ENCODE assay signal across 8 mouse cellular contexts in the genomic region with DNA sequence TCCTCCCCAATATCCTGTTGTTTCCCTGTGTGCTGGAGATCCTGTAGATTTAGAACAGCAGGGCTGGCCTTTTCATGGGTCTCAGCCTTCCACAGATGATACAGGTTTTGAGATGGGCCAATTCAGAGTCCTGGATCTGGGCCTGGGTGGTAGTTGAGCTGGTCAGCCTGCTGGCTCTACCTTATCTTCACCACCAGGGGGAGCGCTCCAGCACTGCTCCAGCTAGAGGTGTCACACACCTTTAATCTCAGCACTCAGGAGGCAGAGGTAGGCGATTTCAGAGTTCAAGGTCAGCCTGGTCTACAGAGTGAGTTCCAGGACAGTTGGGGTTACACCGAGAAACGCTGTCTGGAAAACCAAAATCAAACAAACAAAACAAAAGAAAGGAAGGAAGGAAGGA.
DNase-seq lines count a peak whose midpoint lies in the region; ATAC-seq and TF ChIP-seq lines count a peak whose summit lies in the region.

No protein-coding gene starts in this region.

- WGBS in heart, embryonic 11.5 days (ENCODE audit: insufficient replicate concordance), result 41% methylated on average over 4 of the region's 4 CpGs
- WGBS in stomach, embryonic 14.5 days, result 57% methylated on average over 4 of the region's 4 CpGs

- no peak for ATAC-seq in heart, embryonic 11.5 days (replicated peaks; ENCODE audit: insufficient number of reproducible peaks, low FRiP score, low TSS enrichment)
- ATAC-seq in stomach, embryonic 14.5 days (ENCODE audit: insufficient number of reproducible peaks, insufficient read depth, low FRiP score, low read depth), result 0 out of 2 replicates have a peak, but pooled peaks have one; percentile 37

- H3K4me1 ChIP-seq in heart, embryonic 11.5 days (ENCODE audit: control insufficient read depth, insufficient read depth, low read length), result peaks cover 22% of the 10 kb centered on the region
- H3K4me1 ChIP-seq in cortical plate, adult 2 months (ENCODE audit: control insufficient read depth, insufficient read depth, low read length), result no peaks in the 10 kb centered on the region
- 0 out of 2 replicates have a peak, but pooled peaks cover 3% of the 10 kb centered on the region for H3K4me1 ChIP-seq in stomach, embryonic 14.5 days (ENCODE audit: control insufficient read depth, insufficient read depth, low read length)

- peak; percentile 95 for DNase-seq in heart, adult 11 months
- DNase-seq in 3T3-L1 (ENCODE audit: low read depth, low spot score), result peak; percentile 58
- peak; percentile 74 for DNase-seq in ZHBTc4 (ENCODE audit: low read depth, low spot score)
- DNase-seq in kidney, adult 8-10 months, result peak; percentile 29 to 68
- peak; percentile 65 for DNase-seq in lung, postnatal 25 days (ENCODE audit: low spot score)

- H3K27me3 ChIP-seq in heart, embryonic 11.5 days (ENCODE audit: control insufficient read depth, insufficient read depth, low read length), result no peaks in the 10 kb centered on the region
- no peaks in the 10 kb centered on the region for H3K27me3 ChIP-seq in stomach, embryonic 14.5 days (ENCODE audit: control insufficient read depth, insufficient read depth, low read length)

- H3K9ac ChIP-seq in heart, embryonic 11.5 days (ENCODE audit: low read depth, low read length), result no peak overlapping the region
- H3K9ac ChIP-seq in stomach, embryonic 14.5 days (replicated peaks; ENCODE audit: low read depth, low read length), result no peak overlapping the region

- H3K9me3 ChIP-seq in heart, embryonic 11.5 days (replicated peaks; ENCODE audit: control insufficient read depth, low read length), result no peaks in the 10 kb centered on the region
- no peaks in the 10 kb centered on the region for H3K9me3 ChIP-seq in stomach, embryonic 14.5 days (ENCODE audit: control insufficient read depth, low read depth, low read length)

- peak; percentile 45 for TF ChIP-seq CTCF in cortical plate, adult 2 months (IDR thresholded peaks at IDR 0.05; ENCODE audit: extremely low read depth, insufficient read depth, low read length)

- H3K4me2 ChIP-seq in heart, embryonic 11.5 days, result no peak overlapping the region
- H3K4me2 ChIP-seq in stomach, embryonic 14.5 days (replicated peaks; ENCODE audit: low read depth, low read length), result no peak overlapping the region

- no peaks in the 10 kb centered on the region for H3K36me3 ChIP-seq in heart, embryonic 11.5 days (ENCODE audit: control insufficient read depth, insufficient read depth, low read length)
- no peaks in the 10 kb centered on the region for H3K36me3 ChIP-seq in stomach, embryonic 14.5 days (ENCODE audit: control insufficient read depth, insufficient read depth, low read length)

- TF ChIP-seq POLR2A in cortical plate, adult 2 months (IDR thresholded peaks at IDR 0.05; ENCODE audit: extremely low read depth, insufficient read depth, low read length), result no peak

- no peak overlapping the region for H3K27ac ChIP-seq in heart, embryonic 11.5 days (ENCODE audit: low read depth, low read length)
- no peak overlapping the region for H3K27ac ChIP-seq in cortical plate, adult 2 months (ENCODE audit: insufficient read depth, low read length)
- no peak overlapping the region for H3K27ac ChIP-seq in stomach, embryonic 14.5 days (ENCODE audit: low read length)

- no peak overlapping the region for H3K4me3 ChIP-seq in heart, embryonic 11.5 days (ENCODE audit: low read depth, low read length)
- H3K4me3 ChIP-seq in cortical plate, adult 2 months (ENCODE audit: insufficient read depth, low read length), result no peak overlapping the region
- H3K4me3 ChIP-seq in stomach, embryonic 14.5 days (ENCODE audit: low read depth, low read length), result no peak overlapping the region
